Mouse (Mus musculus): Measurements from ENCODE around the gene Mccc1. TPM values are rescaled to one million over a fixed set of nuclear protein-coding genes. Genes with fewer than 3 reads are reported as not detected.

The Mccc1 gene
- polyA plus RNA-seq, 1 experiment: 3.6 TPM

- Histone ChIP-seq H3K27me3 (ENCODE audit: control insufficient read depth, insufficient read depth, low read length) (no peaks in the 10 kb centered on the region), H3K27ac (ENCODE audit: control insufficient read depth, insufficient read depth, low read depth, low read length) (no peak overlapping the region), H3K4me3 (ENCODE audit: control insufficient read depth, low read depth, low read length) (no peak overlapping the region), H3K4me1 (ENCODE audit: control insufficient read depth, insufficient read depth, low read length) (no peaks in the 10 kb centered on the region), H3K36me3 (ENCODE audit: control insufficient read depth, insufficient read depth, low read length) (no peaks in the 10 kb centered on the region)
- TF ChIP-seq CTCF (IDR thresholded peaks at IDR 0.05; ENCODE audit: control insufficient read depth, insufficient read depth, insufficient replicate concordance, low read depth, low read length) (no peak), POLR2A (IDR thresholded peaks at IDR 0.05; ENCODE audit: control insufficient read depth, low read depth, low read length) (no peak)
Observed at GRCm38 (mm10) chr3:36011239-36011638, 10.8 kb upstream of the Mccc1 start.

DNA sequence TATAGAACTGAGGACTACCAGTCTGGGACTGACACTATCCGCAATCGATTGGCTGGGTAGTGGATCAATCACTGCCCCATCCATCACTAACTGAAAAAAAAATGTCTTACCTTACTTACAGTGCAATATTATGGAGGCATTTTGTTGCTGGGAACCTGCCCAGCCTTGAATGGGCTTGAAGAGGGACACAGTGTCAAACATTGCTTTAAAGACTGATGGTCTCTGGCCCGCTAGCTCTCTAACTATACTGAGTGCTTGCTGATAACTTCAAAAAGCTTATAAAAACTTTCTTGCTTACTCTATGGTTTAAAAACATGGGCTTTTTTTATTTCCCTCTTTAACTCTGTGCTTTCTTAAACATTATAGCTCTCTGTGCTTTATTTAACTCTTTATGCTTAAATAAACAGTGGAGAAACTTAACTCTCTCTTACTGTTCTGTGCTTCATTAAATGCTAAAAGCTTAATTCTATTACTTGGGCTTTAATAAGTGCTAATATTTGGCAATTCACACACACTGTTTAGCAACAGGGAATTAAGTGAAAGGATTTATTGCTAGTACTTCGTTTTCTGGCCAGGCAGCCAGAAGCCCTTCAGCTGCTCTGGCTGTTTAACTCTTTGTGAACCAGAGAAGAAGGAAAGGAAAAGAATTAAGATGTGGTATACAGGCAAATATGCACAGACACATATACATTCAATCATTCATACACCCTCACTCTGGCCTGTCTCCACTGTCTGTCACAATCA lies 8.1 kb upstream of the Mccc1 start:
- Histone ChIP-seq H3K4me1 (ENCODE audit: control insufficient read depth, insufficient read depth, low read length) (no peaks in the 10 kb centered on the region), H3K4me3 (ENCODE audit: control insufficient read depth, low read depth, low read length) (no peak overlapping the region), H3K36me3 (ENCODE audit: control insufficient read depth, insufficient read depth, low read length) (no peaks in the 10 kb centered on the region), H3K27ac (ENCODE audit: control insufficient read depth, insufficient read depth, low read depth, low read length) (no peak overlapping the region), H3K27me3 (ENCODE audit: control insufficient read depth, insufficient read depth, low read length) (no peaks in the 10 kb centered on the region)
- no peak for TF ChIP-seq CTCF (IDR thresholded peaks at IDR 0.05; ENCODE audit: control insufficient read depth, insufficient read depth, insufficient replicate concordance, low read depth, low read length)
- TF ChIP-seq POLR2A (IDR thresholded peaks at IDR 0.05; ENCODE audit: control insufficient read depth, low read depth, low read length): no peak

DNA sequence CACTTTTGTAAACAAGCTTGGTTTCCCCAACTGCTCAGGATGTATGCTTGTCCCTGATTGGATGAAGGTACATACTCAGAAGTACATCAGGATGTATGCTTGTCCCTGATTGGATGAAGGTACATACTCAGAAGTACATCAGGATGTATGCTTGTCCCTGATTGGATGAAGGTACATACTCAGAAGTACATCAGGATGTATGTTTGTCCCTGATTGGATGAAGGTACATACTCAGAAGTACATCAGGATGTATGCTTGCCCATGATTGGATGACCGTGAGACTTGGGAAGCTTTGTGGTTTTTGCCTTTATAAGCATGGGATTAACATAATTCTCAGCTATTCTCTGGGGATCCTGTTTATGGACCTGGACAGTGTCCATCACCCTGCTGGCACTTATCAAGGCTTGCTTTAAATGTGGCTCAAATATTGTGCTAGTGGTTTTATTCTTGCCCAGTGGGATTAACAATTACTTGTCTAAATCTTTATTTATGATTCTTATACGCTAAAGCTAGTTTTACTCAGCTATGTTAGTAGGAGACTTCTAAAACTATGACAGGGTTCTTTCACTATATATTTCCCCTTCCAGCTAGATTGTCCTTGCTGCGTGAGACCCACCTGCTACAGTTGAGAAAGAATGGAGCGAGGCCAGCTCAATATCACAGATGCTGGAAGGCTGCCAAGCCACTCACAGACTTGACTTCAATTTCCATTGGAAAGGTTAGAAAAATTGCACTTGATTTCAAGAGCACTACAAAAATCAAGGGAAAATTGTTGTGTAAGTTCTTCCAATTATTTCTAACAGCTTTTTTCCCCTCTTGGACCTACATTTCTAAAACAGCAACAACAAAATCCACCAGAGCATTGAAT lies 3.8 kb upstream of the Mccc1 start:
- Histone ChIP-seq H3K36me3 (ENCODE audit: control insufficient read depth, insufficient read depth, low read length) (no peaks in the 10 kb centered on the region), H3K27ac (ENCODE audit: control insufficient read depth, insufficient read depth, low read depth, low read length) (no peak overlapping the region), H3K4me1 (ENCODE audit: control insufficient read depth, insufficient read depth, low read length) (no peaks in the 10 kb centered on the region; the same call in 1 of the 2 replicates), H3K4me3 (ENCODE audit: control insufficient read depth, low read depth, low read length) (no peak overlapping the region), H3K27me3 (ENCODE audit: control insufficient read depth, insufficient read depth, low read length) (no peaks in the 10 kb centered on the region)
- TF ChIP-seq POLR2A (IDR thresholded peaks at IDR 0.05; ENCODE audit: control insufficient read depth, low read depth, low read length): no peak
- no peak for TF ChIP-seq CTCF (IDR thresholded peaks at IDR 0.05; ENCODE audit: control insufficient read depth, insufficient read depth, insufficient replicate concordance, low read depth, low read length)

- Histone ChIP-seq H3K27ac (ENCODE audit: control insufficient read depth, insufficient read depth, low read depth, low read length) (no peak overlapping the region), H3K27me3 (ENCODE audit: control insufficient read depth, insufficient read depth, low read length) (no peaks in the 10 kb centered on the region), H3K4me3 (ENCODE audit: control insufficient read depth, low read depth, low read length) (no peak overlapping the region), H3K36me3 (ENCODE audit: control insufficient read depth, insufficient read depth, low read length) (no peaks in the 10 kb centered on the region), H3K4me1 (ENCODE audit: control insufficient read depth, insufficient read depth, low read length) (no peaks in the 10 kb centered on the region; the same call in 1 of the 2 replicates)
- TF ChIP-seq POLR2A (IDR thresholded peaks at IDR 0.05; ENCODE audit: control insufficient read depth, low read depth, low read length): no peak
- TF ChIP-seq CTCF (IDR thresholded peaks at IDR 0.05; ENCODE audit: control insufficient read depth, insufficient read depth, insufficient replicate concordance, low read depth, low read length): no peak
Observed at GRCm38 (mm10) chr3:35994552-35995531, 5.6 kb downstream of the Mccc1 start.

DNA sequence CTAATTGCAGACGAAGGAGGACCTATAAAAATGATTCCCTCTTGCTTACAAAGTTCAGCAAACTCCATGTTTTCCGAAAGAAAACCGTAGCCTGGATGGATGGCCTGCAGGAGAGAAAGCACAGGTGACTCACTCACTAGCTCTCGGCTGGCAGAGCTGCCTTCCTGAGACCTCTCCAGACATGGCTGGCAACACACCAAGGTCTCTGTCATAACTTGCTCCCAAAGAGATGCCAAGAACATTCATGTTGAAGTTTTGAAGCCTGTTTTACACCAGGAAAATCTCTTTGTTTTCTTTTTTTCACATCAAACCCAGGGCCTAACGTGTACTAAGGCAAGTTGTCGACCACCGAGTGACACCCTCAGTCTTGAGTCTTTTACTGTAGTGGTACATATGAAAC lies 9.8 kb downstream of the Mccc1 start:
- no peaks in the 10 kb centered on the region for H3K36me3 ChIP-seq (ENCODE audit: control insufficient read depth, insufficient read depth, low read length)
- H3K27ac ChIP-seq (ENCODE audit: control insufficient read depth, insufficient read depth, low read depth, low read length): no peak overlapping the region
- no peak overlapping the region for H3K4me3 ChIP-seq (ENCODE audit: control insufficient read depth, low read depth, low read length)
- H3K27me3 ChIP-seq (ENCODE audit: control insufficient read depth, insufficient read depth, low read length): no peaks in the 10 kb centered on the region
- H3K4me1 ChIP-seq (ENCODE audit: control insufficient read depth, insufficient read depth, low read length): no peaks in the 10 kb centered on the region
- TF ChIP-seq CTCF (IDR thresholded peaks at IDR 0.05; ENCODE audit: control insufficient read depth, insufficient read depth, insufficient replicate concordance, low read depth, low read length) (no peak), POLR2A (IDR thresholded peaks at IDR 0.05; ENCODE audit: control insufficient read depth, low read depth, low read length) (no peak)

DNA sequence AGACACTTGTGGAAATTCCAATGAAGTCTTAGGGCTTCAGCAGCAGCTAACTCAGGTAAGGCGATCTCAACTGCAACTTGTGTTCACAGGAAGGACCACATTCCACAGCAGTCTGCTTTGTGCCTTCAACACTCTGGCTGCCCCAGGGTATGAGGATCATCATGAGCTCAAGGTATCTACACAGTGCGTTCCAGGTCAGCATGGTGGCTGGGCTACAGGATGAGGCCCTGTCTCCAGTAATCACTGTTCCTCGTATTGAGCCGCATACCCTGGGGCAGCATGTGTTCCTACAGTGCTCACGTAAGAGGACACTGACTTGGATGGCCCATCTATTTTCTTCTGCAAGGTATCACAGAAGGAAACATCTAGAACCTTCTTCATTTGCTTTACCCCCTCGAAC lies 12.4 kb downstream of the Mccc1 start:
- Histone ChIP-seq H3K4me3 (ENCODE audit: control insufficient read depth, low read depth, low read length) (no peak overlapping the region), H3K4me1 (ENCODE audit: control insufficient read depth, insufficient read depth, low read length) (no peaks in the 10 kb centered on the region), H3K36me3 (ENCODE audit: control insufficient read depth, insufficient read depth, low read length) (no peaks in the 10 kb centered on the region; the same call in 1 of the 2 replicates), H3K27ac (ENCODE audit: control insufficient read depth, insufficient read depth, low read depth, low read length) (no peak overlapping the region), H3K27me3 (ENCODE audit: control insufficient read depth, insufficient read depth, low read length) (no peaks in the 10 kb centered on the region)
- TF ChIP-seq CTCF (IDR thresholded peaks at IDR 0.05; ENCODE audit: control insufficient read depth, insufficient read depth, insufficient replicate concordance, low read depth, low read length) (no peak), POLR2A (IDR thresholded peaks at IDR 0.05; ENCODE audit: control insufficient read depth, low read depth, low read length) (no peak)
